Mouse (Mus musculus): ENCODE measurements around the gene Ece2.

GRCm38 (mm10) chr16:20589939-20590679 is 39.5 kb upstream of the Ece2 start:
- TF ChIP-seq POLR2A (IDR thresholded peaks at IDR 0.05; ENCODE audit: insufficient read depth, low read depth, low read length) = 0 out of 2 replicates have a peak, but pooled peaks have one; percentile 30
- no peak for TF ChIP-seq CTCF (IDR thresholded peaks at IDR 0.05; ENCODE audit: insufficient read depth, low read depth, low read length)
